Mouse (Mus musculus): ENCODE data around the gene Cacnb1.

Gene Cacnb1

DNA sequence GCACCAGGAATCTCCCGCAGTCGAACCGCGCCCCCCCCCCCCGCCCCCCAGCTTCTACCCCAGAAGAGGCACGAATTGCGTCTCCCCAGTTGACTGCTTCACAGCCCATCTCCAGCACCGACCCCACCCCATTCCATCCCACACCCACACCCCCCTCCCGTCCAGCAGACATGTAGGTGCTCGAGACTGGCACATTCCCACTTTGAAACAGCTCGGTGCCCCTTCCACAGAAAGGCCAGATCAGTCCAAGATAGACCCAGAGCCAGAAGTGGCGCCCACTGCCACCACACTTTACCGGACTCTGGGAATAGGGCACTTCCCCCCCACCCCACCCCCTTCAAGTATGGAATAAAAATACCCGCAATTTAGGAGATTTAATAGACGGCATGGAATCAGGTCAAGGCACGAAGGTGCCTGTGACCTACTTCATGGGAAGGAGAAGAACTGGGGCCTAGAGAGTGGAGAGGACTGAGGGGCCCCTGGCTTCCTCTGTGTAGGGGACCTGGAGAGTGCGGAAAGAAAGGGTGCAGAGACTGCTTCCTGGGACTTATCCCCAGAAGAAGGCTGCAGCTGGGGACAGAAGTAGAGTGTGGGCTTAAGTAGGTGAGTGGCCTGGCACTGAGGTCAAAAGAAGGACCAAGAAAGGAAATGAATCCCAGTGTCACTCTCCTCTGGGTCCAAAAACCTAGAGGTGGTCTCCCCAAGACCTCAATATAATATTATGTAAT is 35.9 kb downstream of the Cacnb1 start:
- DNase-seq (ENCODE audit: low spot score in 2 of 2) = no peak

DNA sequence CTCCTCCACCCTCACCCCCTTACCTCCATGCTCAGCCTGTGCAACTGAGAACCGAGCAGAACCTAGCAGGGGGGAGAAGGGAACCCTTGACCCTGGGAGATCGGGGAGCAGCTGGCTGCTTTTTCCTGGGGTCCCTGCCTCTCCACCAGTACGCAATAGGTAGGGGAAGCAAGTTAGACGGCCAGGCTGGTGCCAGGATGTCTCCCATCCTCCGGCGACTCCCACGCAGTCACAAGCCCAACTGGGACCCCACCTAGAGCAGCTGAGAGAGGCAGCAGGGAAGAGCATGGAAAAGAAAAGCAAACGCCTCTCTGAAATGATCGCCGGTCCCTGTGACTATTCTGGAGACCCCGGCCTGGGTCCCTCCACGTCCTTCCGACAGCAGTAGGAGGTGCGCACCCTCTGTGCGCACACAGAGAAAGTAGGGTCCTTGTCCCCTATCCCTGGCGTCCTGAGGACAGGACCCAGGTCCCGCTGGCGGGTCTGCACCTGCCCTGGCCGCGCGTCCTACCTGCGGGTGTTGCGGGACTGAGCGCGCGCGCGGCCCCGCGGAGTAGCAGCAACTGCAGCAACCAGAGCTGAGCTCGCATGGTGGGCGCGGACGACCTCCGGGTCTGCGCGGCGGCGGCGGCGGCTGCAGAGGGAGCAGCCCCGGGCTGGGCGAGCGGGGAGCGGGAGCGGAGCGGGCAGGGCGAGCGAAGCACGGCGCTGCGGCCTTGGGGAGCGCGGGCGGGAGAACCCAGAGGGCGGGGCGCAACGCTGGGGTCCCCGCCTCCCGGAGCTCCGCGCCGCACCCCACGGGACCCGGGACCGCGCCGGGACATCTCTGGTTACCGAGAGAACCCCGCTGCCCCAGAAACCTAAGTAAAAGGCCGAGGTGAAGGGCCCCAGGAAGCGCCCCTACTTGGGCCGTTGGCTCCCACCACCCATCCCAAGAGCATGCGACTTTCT is 36.8 kb downstream of the Cacnb1 start, which contains the start of gene Plxdc1:
TSS of gene Plxdc1 (minus strand) at position 718 of the 951 bp plus-strand sequence.
- peak; percentile 35 to 37 for DNase-seq (ENCODE audit: low spot score in 2 of 2)

DNA sequence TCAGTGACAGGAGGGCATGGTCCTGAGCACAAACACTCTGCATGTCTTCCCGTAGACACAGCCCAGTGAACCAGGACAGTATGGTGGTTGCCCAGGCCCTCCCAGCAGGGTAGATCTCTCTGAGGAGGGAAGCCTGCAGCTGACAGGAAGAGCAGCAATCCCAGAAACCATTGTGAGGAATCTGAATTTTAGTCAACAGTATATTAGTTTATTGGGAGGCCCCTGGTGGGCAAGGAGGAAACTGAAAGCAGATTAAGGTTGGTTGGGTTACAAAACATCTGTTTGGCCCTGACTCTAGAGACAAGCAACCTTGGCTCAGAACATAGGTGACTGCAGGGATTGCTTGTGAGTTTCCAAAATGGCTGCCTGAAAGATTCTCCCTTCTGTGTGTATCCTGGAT is 38.9 kb downstream of the Cacnb1 start:
- DNase-seq (ENCODE audit: low spot score in 2 of 2) = no peak

DNA sequence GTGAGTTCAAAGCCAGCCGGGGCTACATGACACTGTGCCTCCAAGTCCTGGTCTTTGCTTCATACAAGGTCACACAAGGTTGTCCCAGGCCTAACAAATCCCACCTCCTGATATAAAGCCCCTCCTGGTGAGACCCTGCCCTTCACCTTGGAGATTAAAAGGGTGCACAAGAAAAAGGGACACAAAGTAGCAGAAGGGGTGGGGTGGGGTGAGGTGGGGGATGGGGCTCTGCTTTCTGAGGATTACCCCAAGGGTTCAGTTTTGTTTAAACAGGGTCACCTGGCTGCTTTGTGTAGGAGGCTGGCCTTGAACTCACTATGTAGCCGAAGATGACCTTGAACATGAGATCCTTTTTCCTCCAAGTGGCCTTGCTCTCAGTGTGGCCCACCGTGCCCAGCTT is 39.3 kb downstream of the Cacnb1 start:
- DNase-seq (ENCODE audit: low spot score in 2 of 2) = no peak

DNA sequence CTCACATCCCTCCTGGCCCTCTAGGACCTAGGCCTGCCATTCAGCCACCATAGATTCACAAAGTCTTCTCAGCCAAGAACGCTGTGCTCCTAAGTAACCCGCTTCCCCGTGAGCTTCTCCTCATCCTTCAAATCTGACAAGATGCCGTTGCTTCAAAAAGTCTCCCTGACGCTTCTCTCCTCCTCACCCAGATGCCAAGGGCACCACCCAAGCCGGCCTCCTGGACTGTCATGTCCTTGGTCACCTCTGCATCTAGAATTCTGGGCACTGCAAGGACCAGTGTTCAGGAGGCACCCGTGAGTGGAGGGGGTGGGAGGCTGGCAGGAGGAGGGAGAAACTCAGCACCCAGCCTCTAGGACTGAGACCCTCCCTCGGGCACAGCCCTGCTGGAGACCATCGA is 40.1 kb downstream of the Cacnb1 start:
- DNase-seq (ENCODE audit: low spot score in 2 of 2) = no peak

DNA sequence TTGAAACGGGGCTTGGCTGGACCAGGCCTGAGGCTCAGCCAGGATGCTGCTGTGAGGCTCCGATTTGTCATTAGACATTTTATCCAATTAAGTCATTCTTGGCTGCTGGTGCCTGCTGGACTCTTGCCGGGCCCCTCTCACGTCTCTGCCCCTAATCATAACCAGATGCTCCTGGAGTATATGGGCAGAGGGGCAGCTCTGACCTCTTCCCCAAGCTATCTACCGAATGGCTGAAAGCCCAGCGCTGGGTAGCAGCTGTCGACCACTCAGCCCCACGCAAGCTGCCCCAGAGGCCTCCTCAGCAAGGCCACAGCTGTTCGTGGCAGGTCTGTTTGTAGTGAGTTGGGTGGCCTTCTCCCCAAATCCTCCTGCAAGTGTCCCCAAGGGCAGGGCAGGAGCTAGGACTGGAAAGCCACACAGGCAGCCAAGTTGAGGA is 42.3 kb downstream of the Cacnb1 start:
- DNase-seq (ENCODE audit: low spot score in 2 of 2) = no peak

DNA sequence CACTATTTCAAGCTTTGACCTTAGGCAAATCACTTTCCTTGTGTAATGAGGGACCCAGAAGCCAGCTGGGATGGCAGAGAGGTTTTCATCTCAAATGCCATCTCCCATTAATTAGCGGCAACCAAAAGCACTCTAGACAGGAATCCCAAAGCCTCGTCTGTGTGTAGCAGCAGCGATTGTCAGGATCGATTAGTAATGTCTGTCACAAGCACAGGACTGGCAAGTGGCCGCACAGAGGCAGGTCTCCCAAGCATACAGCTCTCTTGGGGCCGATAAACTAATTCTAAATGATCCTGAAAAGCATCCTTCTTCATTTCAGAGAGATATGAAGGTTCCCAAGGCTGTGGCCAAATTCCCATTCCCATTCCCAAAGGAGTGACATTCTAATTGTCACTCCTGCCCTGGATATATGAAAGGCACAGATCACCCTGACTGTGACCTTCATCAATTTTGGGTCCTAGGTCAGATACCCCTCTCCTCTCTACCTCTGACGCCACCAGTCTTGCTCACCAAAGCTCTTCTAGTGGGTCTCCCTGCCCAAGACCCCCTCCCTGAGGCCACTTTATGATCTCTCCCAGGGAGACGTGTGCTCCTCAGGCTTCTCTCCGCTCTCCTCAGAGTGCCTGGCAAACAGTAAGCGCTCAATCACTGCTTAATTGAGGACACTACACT is 42.9 kb downstream of the Cacnb1 start:
- DNase-seq (ENCODE audit: low spot score in 2 of 2) = no peak

DNA sequence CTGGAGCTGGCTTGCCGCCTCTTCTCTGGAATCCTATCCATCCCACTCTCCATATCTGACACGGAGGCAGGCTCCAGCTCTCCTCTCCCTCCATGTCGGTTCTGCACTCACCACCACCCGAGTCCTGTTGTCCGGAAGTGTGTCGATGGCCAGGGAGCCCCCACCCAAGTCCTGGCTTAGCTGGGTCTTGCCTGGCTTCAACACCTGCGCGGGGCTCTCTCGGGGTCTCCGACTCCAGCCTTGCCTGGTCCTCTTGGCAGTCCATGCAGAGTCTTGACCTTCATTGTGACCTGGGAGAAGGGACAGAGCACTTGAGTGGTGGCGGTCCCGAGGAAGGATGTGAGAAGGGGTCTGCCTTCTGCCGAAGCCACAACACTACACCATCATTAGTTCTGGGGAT is 44.4 kb downstream of the Cacnb1 start:
- DNase-seq (ENCODE audit: low spot score in 2 of 2) = no peak

DNA sequence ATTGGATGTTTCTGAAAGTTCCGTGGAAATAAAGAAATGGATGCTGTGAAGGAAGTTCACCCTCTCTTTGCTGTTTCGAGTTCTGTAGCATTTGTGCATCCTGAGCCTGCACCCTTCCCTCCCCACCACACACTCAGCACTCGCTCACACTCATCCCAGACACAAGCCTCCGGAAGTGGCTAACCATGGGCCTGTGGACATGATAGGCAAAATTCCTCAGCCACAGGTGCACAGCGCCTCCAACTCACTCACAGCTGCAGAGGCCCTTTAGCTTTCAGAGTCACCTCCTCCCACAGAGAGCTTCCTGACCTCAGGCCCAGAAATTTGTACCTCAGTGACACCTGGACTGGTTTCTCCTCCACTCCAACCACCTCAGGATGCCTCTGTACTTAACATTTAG is 45.0 kb downstream of the Cacnb1 start:
- no peak for DNase-seq (ENCODE audit: low spot score in 2 of 2)

DNA sequence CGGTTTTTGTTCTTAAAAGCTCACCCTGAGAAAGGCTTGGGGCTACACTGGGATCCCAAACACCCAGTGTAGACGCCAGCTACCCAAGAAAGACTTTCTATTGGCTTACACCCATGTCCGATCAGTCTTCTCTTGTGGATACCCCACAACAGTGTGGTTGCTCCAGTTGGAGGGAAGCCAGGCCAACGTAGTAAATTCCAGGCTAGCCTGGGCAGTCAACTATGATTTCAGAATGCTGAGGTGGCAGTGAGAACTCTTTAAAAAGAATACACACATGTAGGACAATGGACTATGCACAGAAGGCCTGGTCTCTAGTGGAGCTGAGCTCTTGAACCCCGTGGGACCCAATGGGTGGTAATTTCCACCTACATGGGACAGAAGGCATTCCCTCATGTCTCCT is 48.1 kb downstream of the Cacnb1 start:
- DNase-seq (ENCODE audit: low spot score in 2 of 2) = no peak

DNA sequence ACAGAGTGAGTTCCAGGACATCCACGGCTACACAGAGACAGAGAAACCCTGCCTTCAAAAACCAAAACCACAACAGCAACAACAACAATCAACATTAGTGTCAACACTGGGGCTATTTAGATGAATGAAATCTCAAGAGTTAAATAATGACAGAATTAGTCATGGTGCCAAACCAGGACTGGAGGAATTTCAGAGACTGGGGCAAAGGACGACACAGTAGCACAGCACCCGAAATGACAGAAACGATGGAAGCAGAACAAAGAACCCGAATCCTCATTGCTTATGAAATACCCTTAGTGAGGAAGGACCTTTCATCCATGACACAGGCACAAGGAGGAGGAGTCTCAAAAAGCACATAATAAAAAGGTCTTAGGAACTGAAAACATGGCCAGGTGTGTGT is 48.7 kb downstream of the Cacnb1 start:
- DNase-seq (ENCODE audit: low spot score in 2 of 2) = no peak

DNA sequence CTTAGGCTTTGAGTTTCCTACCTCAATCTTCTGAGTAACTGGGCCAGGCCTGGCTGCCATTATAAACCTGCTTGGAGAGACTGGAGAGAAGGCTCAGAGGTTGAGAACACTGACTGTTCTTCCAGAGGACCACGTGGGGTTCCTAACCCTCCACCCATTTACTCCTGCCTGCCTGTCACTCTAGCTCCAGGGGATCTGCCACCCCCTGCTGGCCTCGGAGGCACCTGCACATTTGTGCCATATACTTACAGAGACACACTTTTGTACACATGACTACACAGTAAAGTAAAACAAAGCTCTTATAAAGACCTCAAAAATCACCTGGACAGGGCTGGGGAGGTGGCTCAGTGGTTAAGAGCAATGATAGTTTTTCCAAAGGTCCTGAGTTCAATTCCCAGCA is 50.4 kb downstream of the Cacnb1 start:
- DNase-seq (ENCODE audit: low spot score in 2 of 2) = no peak

DNA sequence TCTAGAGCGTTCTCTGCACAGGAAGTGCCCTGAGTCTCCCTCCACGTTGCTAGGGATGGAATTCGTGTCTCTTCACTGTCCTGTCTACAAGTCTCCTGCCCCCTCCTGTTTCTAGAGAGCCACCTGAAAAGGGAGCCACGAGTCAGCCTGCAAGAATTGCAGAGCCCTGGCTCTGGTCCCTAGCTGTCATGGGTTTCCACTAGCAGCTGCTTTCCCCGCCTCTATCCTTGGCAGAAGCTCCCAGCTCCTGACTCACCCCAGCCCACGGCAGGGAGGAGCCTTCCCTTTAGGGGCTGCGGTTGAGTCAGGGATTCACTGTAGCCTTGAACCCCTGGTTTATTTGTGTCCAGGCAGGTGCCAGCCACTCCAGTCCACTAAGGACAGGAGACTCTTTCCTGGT is 51.6 kb downstream of the Cacnb1 start:
- DNase-seq (ENCODE audit: low spot score in 2 of 2) = peak; percentile 51 to 79

DNA sequence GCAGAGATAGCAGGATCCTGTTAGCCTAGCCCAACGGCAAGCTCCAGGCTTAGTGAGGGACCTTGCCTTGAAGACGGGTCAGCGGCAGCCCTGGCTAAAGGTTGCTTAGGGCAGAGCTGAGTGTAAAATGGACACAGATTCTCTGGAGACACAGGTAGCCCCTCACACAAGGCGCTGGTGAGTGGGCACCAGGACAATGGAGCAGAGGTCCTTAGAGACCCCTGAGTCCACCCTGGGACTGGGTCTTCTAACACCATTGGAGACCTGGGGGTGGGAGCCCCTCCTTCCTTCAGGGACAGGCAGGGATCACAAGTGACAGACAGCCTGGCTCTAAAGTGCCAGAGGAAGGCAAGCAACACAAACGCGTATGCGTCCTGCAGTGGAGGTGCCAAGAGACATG is 52.1 kb downstream of the Cacnb1 start:
- no peak for DNase-seq (ENCODE audit: low spot score in 2 of 2)

DNA sequence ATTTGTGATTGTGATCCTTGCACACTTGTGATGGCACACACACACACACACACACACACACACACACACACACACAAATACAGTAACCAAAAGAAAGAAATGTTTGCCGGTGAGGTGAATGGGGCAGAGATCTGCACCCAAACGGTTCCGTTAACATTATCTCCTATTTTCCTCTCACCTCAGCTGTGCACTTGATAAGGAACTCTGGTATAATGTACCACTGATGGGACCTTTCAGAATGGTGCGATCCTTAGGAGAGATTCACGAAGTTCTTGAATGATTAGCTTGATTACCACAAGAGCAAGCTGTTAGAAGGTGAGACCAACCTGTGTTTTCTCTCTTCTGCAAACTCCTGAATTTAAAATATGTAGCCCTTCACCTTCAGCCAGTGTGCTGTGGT is 54.4 kb downstream of the Cacnb1 start:
- DNase-seq (ENCODE audit: low spot score in 2 of 2) = no peak

DNA sequence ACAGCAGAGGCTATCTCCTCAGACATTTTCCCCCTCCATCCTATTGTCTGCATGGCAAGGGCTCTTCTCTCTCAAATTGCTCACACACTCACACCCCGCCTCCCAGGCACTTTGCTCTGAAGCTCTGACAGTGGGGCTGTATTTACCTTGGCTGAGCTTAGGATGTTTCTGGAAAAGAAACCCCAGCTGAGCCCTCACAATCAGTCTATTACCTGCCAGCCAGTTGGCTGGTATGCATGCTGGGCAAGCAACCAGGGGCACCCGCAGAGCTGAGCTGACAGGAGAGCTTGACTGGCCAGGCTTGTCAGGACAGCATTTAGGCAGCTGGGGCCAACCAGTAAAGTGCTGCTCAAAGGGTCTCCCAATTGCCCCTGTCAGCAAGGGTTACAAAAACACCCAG is 55.7 kb downstream of the Cacnb1 start:
- no peak for DNase-seq (ENCODE audit: low spot score in 2 of 2)

DNA sequence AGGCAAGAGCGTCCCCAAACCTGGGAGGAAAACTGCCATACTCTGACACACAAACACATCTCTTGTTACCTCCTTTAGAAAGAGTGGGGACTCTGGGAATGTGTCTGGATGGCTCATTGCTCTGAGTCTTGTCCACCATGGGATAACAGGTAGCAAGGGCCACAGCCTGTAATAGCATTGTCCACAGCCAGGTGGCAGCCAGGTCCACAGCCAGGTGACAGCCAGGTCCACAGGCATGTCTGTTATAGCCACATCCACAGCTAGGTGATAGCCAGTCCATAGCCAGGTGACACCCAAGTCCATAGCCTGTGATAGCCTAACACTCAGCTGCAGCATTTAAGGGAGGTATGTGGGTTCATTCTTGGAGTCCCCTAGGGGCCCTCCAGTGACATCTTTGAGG is 61.9 kb downstream of the Cacnb1 start:
- DNase-seq (ENCODE audit: low spot score in 2 of 2) = no peak

DNA sequence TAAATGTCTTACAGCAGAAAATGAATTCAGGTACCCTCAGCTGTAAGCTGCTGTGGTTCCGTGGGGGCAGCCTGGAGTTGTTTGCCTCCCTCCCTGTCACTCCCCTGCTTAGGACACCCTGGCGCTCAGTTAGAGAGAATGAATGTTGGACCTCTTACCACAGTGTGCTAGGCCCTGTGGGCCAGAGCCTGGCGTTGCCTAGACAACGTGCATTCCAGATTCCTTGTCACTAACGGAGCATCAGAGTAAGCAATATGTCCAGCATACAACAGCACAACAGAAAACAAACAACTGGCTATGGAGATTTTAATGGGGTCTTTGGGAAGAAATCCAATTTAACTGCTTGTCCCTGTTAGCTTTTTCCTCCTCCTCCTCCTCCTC is 63.5 kb downstream of the Cacnb1 start:
- DNase-seq (ENCODE audit: low spot score in 2 of 2) = no peak

DNA sequence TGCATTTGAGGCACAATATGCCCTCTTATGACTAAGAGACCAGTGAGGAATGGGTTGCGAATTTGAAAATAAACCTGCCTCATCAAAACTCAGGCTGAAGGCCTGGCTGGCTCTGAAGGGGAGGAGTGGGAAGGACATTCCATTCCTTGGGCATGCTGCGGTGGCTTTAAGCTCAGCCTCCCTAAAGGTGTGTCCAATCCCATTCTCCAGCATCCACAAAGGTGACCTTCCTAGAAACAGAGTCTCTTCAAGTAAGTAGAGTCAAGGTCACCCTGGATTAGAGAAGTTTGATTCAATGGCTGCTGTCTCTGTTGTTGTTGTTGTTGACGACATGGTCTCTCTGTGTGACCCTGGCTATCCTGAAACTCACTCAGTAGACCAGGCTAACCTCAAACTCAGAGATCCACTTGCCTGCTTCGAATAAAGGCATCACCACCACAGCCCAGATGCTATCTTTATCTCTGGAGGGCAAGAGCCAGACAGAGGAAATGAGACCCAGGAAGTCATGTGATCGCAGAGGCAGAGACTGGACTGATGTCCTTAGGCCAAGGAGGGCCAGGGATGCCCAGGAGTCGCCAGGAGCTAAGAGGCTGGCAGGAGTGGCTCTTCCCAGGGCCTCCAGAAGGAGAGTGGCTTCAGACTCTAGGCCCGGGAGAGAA is 64.1 kb downstream of the Cacnb1 start:
- no peak for DNase-seq (ENCODE audit: low spot score in 2 of 2)

DNA sequence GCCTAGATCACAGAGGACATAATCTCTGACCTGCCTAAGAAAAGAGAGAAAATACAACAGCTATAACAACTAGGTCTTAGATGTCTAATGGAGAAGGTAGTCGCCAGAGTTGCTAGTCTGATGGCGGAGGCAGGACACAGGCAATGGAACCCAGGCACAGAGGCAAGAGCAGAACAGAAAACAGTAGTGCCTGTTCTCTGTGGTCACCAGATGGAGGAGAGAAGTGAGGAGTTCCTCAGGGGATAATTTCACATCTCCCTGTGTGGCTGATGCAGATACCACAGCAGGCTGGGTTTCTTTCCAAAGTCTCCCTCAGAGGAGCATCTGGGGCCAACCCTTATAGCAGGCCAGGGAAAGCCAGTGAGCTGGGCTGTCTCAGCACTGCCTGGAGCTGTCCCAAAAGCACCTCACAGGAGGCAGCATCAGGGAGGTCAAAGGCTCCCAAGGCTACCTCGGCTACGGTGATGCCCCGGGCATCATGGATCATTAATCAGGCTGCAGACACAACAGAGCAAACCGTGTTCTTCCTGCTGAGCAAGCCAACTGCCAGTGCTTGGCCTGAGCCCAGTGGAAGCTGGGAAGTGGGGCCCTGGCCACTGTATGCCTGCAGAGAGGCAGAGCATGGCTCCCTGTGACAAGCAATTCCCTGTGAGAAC is 65.8 kb downstream of the Cacnb1 start:
- DNase-seq (ENCODE audit: low spot score in 2 of 2) = no peak

DNA sequence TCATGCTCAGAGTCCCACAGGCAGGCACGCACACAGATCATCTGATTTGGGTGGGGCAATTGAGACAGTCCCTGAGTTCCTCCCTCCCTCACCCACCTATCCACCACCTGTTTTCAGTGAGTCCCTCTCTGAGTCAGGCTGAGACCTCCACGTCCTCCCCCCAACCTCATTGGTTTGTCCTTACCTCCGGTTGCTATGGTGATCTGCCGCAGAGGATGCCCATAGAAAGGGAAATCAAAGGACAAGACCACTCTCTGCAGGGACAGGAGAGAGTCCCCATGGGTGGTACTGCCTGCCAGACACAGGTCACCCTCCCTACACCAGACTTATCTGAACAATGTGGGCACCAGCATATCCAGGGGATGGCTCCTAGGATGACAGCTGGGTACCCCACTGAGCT is 66.9 kb downstream of the Cacnb1 start:
- no peak for DNase-seq (ENCODE audit: low spot score in 2 of 2)
